Mouse (Mus musculus) MEL (cell line): ENCODE measurements around the gene Ppp1r2. TPM values are rescaled to one million over a fixed set of nuclear protein-coding genes. Genes with fewer than 3 reads are reported as not detected.

ENCODE experiments used
- DNase-seq: peaks from one replicate; pipeline ENCODE4 v3.0.0; 2011; ENCODE audit warnings: low read depth, low spot score
- H3K27ac ChIP-seq: 2 replicates; pipeline ENCODE4 v1.5.1; 2012; ENCODE audit warnings: low read depth, mild to moderate bottlenecking, control low read depth, low read length, moderate library complexity; ENCODE audit not compliant: control insufficient read depth
- H3K27me3 ChIP-seq, 2 experiments: fragments of 150-350 bp in 1 of 2; sonication (generic) in 1 of 2; 2 replicates each; pipeline ENCODE4 v1.6.1; 2012; ENCODE audit warnings: low read length in 2 of 2, mild to moderate bottlenecking in 2 of 2, improper control_type of control experiment in 1 of 2, moderate library complexity in 1 of 2; ENCODE audit not compliant: insufficient read depth in 2 of 2, control insufficient read depth in 1 of 2
- H3K36me3 ChIP-seq, 2 experiments: 2 replicates each; pipeline ENCODE4 v1.6.1; 2012 to 2014; ENCODE audit warnings: low read length in 2 of 2, improper control_type of control experiment in 1 of 2, inconsistent platforms in 1 of 2, mild to moderate bottlenecking in 1 of 2; ENCODE audit not compliant: insufficient read depth in 2 of 2, control insufficient read depth in 1 of 2
- H3K4me1 ChIP-seq, 2 experiments: fragments of 150-350 bp in 1 of 2; sonication (generic) in 1 of 2; 2 replicates each; pipeline ENCODE4 v1.6.1; 2012; ENCODE audit warnings: low read length in 2 of 2, improper control_type of control experiment in 1 of 2, mild to moderate bottlenecking in 1 of 2; ENCODE audit not compliant: insufficient read depth in 2 of 2, control insufficient read depth in 1 of 2
- H3K4me3 ChIP-seq, 2 experiments: fragments of 150-350 bp in 1 of 2; sonication (generic) in 1 of 2; 2 replicates each; pipeline ENCODE4 v1.5.1; 2012; ENCODE audit warnings: low read depth in 2 of 2, low read length in 2 of 2, mild to moderate bottlenecking in 2 of 2, moderate library complexity in 2 of 2, control low read depth in 1 of 2, improper control_type of control experiment in 1 of 2; ENCODE audit not compliant: control insufficient read depth in 1 of 2, insufficient read depth in 1 of 2
- H3K79me2 ChIP-seq: 2 replicates; pipeline ENCODE4 v1.6.1; 2012; ENCODE audit warnings: mild to moderate bottlenecking, low read length, moderate library complexity; ENCODE audit not compliant: control insufficient read depth, poor library complexity, insufficient read depth
- H3K9ac ChIP-seq: 2 replicates; pipeline ENCODE4 v1.6.1; 2012; ENCODE audit warnings: low read depth, mild to moderate bottlenecking, control low read depth, low read length, moderate library complexity; ENCODE audit not compliant: control insufficient read depth, poor library complexity, severe bottlenecking
- H3K9me3 ChIP-seq: fragments of 150-350 bp; sonication (generic); replicated peaks from 2 replicates; pipeline ENCODE4 v1.6.1; 2012; ENCODE audit warnings: mild to moderate bottlenecking, low read length, improper control_type of control experiment, moderate library complexity; ENCODE audit not compliant: insufficient read depth
- CHD1 ChIP-seq: IDR thresholded peaks from 2 replicates; pipeline ENCODE4 v1.6.1; 2012; ENCODE audit warnings: low read depth, mild to moderate bottlenecking, inconsistent platforms, low read length, improper control_type of control experiment
- E2F4 ChIP-seq: IDR thresholded peaks from 2 replicates; pipeline ENCODE4 v1.6.1; 2011; ENCODE audit warnings: low read depth, low read length, improper control_type of control experiment, borderline replicate concordance
- ELF1 ChIP-seq: IDR thresholded peaks from 2 replicates; pipeline ENCODE4 v1.6.1; 2014; ENCODE audit warnings: low read depth, mild to moderate bottlenecking, inconsistent platforms, low read length, improper control_type of control experiment, moderate library complexity
- GABPA ChIP-seq: IDR thresholded peaks from 2 replicates; pipeline ENCODE4 v1.6.1; 2012; ENCODE audit warnings: low read depth, mild to moderate bottlenecking, inconsistent platforms, low read length, improper control_type of control experiment, moderate library complexity
- GATA1 ChIP-seq: IDR thresholded peaks from 2 replicates; pipeline ENCODE4 v1.6.1; 2011; ENCODE audit warnings: low read depth, low read length, improper control_type of control experiment
- JUND ChIP-seq: IDR thresholded peaks from 2 replicates; pipeline ENCODE4 v1.6.1; 2011; ENCODE audit warnings: low read depth, mild to moderate bottlenecking, improper control_type of control experiment, low read length
- MAFK ChIP-seq: IDR thresholded peaks from 2 replicates; pipeline ENCODE4 v1.6.1; 2011; ENCODE audit warnings: low read depth, mild to moderate bottlenecking, low read length, improper control_type of control experiment, borderline replicate concordance
- MEF2A ChIP-seq: IDR thresholded peaks from 2 replicates; pipeline ENCODE4 v1.6.1; 2014; ENCODE audit warnings: low read depth, mild to moderate bottlenecking, inconsistent platforms, low read length, improper control_type of control experiment; ENCODE audit not compliant: poor library complexity, insufficient replicate concordance, severe bottlenecking; ENCODE audit errors: extremely low read depth
- MYC ChIP-seq: IDR thresholded peaks from 2 replicates; pipeline ENCODE4 v1.6.1; 2011; ENCODE audit warnings: low read depth, mild to moderate bottlenecking, low read length, improper control_type of control experiment, moderate library complexity
- NELFE ChIP-seq: IDR thresholded peaks from 2 replicates; pipeline ENCODE4 v1.6.1; 2011; ENCODE audit warnings: low read depth, low read length, improper control_type of control experiment
- POLR2AphosphoS2 ChIP-seq: IDR thresholded peaks from 2 replicates; pipeline ENCODE4 v1.6.1; 2011; ENCODE audit warnings: low read length, improper control_type of control experiment
- RAD21 ChIP-seq: IDR thresholded peaks from 2 replicates; pipeline ENCODE4 v1.6.1; 2011; ENCODE audit warnings: mild to moderate bottlenecking, low read depth, low read length, improper control_type of control experiment
- RCOR1 ChIP-seq: IDR thresholded peaks from 2 replicates; pipeline ENCODE4 v1.6.1; 2012; ENCODE audit warnings: low read depth, mild to moderate bottlenecking, inconsistent platforms, low read length, improper control_type of control experiment
- SMC3 ChIP-seq: IDR thresholded peaks from 2 replicates; pipeline ENCODE4 v1.6.1; 2011; ENCODE audit warnings: low read depth, low read length, improper control_type of control experiment
- ZKSCAN1 ChIP-seq: IDR thresholded peaks from 2 replicates; pipeline ENCODE4 v1.6.1; 2012; ENCODE audit warnings: low read depth, mild to moderate bottlenecking, inconsistent platforms, low read length, improper control_type of control experiment, moderate library complexity
- ZNF384 ChIP-seq: IDR thresholded peaks from 2 replicates; pipeline ENCODE4 v1.6.1; 2012; ENCODE audit warnings: low read depth, mild to moderate bottlenecking, inconsistent platforms, low read length, improper control_type of control experiment
- polyA plus RNA-seq, 2 experiments: library from polyadenylated mRNA; stranded (reverse) in 1 of 2; unstranded in 1 of 2; fragments of >175 nt in 1 of 2; fragments of >200 nt in 1 of 2; gene quantifications; 2 replicates each; pipeline versions ENCODE4 v1.2.1 to v1.2.4; 2012; ENCODE audit warnings: low replicate concordance in 2 of 2, low read depth in 1 of 2; ENCODE audit not compliant: insufficient read length in 2 of 2, insufficient read depth in 1 of 2, missing spikeins in 1 of 2
- total RNA-seq: library from RNA; depleted of rRNA; stranded (reverse); fragments of 300-350 nt; gene quantifications from 2 replicates; pipeline ENCODE4 v1.2.3, GENCODE M21; 2012

The Ppp1r2 gene
- total and polyA plus RNA-seq, 3 experiments: 31.2 to 36.2 TPM; not detected in 1

DNA sequence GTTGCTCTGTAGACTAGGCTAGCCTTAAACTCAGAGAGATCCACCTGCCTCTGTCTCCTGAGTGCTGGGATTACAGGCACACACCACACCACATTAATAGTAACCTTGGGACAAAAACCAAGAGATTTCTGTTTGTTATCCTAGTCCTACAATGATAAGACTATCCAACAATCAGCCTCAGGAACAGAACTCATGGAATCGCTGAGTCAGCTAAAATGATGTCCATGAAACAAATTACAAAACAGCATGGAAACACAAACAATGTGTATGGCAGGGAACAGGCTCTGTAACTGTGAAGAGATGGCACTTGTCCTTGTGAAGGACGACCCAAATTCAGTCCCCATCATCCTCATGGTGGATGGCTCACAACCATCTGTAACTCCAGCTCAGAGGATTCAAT, 8.4 kb downstream of the Ppp1r2 start:
- H3K27ac ChIP-seq: no peak overlapping the region
- H3K36me3 ChIP-seq: peaks cover 2 to 14% of the 10 kb centered on the region in 2 experiments; a peak in 3 of 4 replicates
- H3K9me3 ChIP-seq: no peaks in the 10 kb centered on the region
- no peaks in the 10 kb centered on the region for H3K27me3 ChIP-seq
- H3K9ac ChIP-seq: no peak overlapping the region
- peaks cover 2 to 7% of the 10 kb centered on the region in 2 experiments; a peak in 3 of 4 replicates for H3K4me1 ChIP-seq
- H3K79me2 ChIP-seq: peaks cover 26% of the 10 kb centered on the region
- H3K4me3 ChIP-seq: no peak overlapping the region
- no peak for DNase-seq
- TF ChIP-seq MAFK: peak; percentile 99
- no peak for TF ChIP-seq RCOR1

DNA sequence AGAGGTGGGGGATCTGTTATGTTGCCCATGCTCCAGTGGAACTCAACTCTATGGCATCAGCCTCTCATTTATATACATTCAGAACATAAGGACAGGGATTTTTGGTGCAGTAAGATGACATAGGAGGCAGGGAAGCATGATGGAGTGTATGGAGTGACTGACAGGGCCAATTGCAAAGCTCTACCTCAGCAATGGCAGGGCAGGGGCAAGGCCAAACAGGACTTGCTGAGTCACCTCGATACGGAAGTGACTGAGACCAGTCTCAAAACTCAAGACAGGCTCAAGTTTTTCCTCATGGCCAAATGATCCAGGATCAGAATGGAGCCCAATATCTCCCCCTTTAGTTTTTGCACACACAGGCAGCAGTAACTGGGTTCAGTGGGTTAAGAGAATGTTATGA, 18.9 kb downstream of the Ppp1r2 start:
- H3K27me3 ChIP-seq: no peaks in the 10 kb centered on the region
- no peak overlapping the region for H3K27ac ChIP-seq
- no peak overlapping the region for H3K4me3 ChIP-seq
- no peaks in the 10 kb centered on the region for H3K79me2 ChIP-seq
- H3K4me1 ChIP-seq: peaks cover 0 to 4% of the 10 kb centered on the region in 2 experiments; a peak in 1 of 4 replicates
- no peaks in the 10 kb centered on the region for H3K9me3 ChIP-seq
- TF ChIP-seq E2F4 (no peak), RAD21 (no peak), SMC3 (no peak), GATA1 (no peak), ELF1 (no peak), GABPA (no peak)
- H3K9ac ChIP-seq: no peak overlapping the region
- DNase-seq: no peak
- peaks cover 5 to 7% of the 10 kb centered on the region in 2 experiments for H3K36me3 ChIP-seq

DNA sequence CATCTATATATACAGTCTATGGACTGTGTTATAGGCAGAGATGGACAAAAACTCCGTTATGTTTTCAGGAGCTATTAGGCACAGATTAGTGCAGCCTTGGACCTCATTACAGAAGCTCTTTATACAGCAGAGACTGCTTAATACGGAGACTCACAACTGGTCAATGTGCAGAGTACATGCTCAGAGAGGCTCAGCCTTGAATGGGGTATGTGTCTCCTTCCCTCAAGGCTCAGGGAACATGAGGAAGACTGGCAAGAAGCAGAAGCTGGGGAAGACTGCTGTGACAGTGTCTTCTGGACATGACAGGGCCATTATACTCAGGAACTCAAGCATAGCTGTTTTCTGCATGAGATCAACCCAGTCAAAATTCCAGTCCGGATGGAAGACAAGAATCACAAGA, 19.4 kb downstream of the Ppp1r2 start:
- no peaks in the 10 kb centered on the region for H3K9me3 ChIP-seq
- no peak overlapping the region for H3K4me3 ChIP-seq
- TF ChIP-seq ELF1 (no peak), MAFK (no peak), JUND (no peak), NELFE (no peak), MEF2A (no peak), ZKSCAN1 (no peak), ZNF384 (no peak), CHD1 (no peak), E2F4 (no peak), MYC (no peak), POLR2AphosphoS2 (no peak)
- H3K36me3 ChIP-seq: peaks cover 4 to 5% of the 10 kb centered on the region in 2 experiments
- no peak for DNase-seq
- H3K79me2 ChIP-seq: no peaks in the 10 kb centered on the region
- no peak overlapping the region for H3K27ac ChIP-seq
- peaks cover 0 to 4% of the 10 kb centered on the region in 2 experiments; a peak in 1 of 4 replicates for H3K4me1 ChIP-seq
- no peaks in the 10 kb centered on the region for H3K27me3 ChIP-seq
- H3K9ac ChIP-seq: no peak overlapping the region
